Mouse (Mus musculus): ENCODE results near the gene Prdm2. TPM values are rescaled to one million over a fixed set of nuclear protein-coding genes. Genes with fewer than 3 reads are reported as not detected.

Prdm2 gene
- polyA plus RNA-seq (2012) = 6.6 and 8.9 TPM in 2 replicates

DNA sequence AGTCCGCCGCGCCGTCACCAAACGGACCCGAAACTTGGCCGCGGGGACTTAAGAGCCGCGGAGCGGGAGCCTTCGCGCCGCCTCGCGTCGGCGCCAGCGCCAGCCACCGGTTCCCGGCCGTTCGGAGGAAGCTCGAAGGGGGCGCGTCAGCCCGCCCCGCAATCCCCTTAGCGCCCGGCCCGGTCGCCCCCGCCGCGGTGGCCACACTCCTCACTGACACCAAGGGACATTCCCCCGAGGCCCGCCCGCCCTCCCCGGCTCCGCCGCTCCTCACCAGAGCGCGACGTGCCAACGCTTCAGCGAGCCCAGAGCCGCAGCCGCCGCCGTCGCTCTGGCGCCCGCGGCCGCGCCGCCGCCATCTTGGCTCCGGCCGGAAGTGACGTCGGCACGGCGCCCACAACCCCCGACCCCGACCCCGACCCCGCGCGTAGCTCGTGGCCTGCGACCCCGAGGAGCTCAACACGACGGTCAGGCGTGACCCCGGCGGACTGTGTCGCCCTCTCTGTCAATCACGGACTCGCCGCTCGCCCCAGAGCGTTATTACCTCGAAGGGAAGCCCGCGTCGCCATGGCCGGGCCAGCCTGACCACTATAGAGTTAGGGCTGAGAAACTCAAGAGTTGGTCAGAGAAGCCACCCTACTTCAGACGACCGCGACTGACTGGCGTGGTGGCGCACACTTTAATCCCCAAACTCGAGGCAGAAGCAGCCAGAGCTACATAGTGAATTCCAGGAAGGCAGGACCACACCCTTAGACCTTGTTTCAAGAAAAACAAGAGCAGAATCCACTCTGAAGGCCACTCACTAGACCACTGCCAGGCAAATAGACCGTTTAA, at the start of gene Prdm2:
Prdm2 (minus strand) TSS at position 655 of the 834 bp plus-strand sequence.
- no peak for TF ChIP-seq GATA1 (IDR thresholded peaks at IDR 0.05; ENCODE audit: low read length)

DNA sequence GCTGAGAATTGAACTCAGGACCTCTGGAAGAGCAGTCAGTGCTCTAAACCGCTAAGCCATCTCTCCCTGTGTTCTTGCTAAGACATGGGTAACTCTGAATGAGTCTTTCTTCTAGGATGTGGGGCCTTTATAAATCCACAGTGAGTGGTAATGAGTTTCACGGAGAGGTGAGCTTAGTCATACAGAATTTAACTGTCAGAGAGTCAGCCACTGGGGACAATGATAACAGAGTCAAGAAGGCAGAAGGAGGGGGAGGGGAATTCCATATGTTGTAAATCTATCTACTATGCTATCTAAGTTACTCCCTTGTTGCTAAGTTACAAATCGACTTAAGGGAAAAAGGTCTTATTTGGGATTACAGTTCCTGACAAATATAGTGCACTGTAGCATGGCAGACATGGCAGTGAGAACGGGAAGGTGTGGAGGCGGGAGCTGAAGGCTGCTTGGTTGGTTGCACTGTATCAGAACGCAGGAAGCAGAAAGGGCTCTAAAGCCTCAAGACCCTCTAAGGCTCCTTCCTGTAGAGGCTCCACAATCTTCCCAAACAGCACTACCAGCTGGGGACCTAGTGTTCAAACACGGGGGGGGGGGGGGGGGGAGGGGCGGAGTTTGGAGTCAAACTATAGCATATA, 47.0 kb upstream of the Prdm2 start:
- TF ChIP-seq GATA1 (IDR thresholded peaks at IDR 0.05; ENCODE audit: low read length) = no peak

DNA sequence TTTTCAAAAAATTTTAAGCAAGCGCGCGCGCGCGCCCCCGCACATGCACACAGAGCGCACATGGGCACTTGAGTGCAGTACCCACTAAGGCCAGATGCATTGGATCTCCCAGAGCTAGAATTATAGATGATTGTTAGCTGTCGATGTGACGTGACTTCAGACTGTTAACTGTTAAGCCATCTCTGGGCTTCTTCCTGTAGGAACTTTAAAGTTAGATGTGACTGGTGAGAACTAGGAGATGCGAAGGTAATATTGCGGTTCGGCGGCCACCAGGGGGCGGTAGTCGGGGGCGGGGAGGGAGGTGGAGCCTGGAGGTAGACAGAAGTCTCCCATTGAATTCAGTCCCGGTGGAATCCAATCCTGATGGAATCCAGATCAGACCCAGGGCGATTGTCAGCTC, 45.7 kb upstream of the Prdm2 start:
- TF ChIP-seq GATA1 (IDR thresholded peaks at IDR 0.05; ENCODE audit: low read length) = no peak

DNA sequence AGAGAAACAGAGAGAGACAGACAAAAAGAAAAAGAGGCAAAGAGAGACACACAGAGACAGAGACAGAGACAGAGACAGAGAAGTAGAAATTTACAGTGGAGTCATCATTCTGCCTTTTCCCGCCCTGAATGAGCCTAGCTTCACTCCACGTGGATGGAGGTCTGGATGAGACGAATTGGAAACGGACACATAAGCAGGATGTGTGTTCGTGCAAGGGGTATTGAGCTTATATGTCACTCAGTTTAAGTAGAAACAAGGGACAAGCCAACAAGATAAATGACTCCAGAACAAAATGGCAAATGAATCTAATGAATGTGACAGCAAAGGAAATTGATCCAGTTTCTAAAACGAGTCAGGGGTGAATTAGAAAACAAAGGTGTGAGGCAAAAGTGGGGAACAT, 45.2 kb upstream of the Prdm2 start:
- TF ChIP-seq GATA1 (IDR thresholded peaks at IDR 0.05; ENCODE audit: low read length) = no peak

DNA sequence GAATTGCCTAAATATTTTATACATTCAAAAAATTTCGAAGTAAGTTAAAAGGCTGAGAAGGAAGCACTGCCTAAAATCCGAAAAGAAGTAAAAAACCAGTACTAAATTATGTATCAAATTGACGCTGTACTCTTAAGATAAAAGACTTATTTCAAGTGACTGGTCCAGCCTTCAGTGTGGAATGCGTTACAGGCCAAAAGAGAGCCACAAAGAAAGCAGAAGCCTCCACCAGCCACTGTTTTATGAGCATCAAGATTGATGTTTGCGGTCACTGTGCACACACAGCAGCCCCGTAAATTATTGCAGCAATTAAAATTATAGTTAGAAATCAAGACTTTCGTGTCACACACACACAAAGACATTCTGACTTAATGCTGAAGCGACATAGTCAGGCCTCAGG, 42.7 kb upstream of the Prdm2 start:
- no peak for TF ChIP-seq GATA1 (IDR thresholded peaks at IDR 0.05; ENCODE audit: low read length)

DNA sequence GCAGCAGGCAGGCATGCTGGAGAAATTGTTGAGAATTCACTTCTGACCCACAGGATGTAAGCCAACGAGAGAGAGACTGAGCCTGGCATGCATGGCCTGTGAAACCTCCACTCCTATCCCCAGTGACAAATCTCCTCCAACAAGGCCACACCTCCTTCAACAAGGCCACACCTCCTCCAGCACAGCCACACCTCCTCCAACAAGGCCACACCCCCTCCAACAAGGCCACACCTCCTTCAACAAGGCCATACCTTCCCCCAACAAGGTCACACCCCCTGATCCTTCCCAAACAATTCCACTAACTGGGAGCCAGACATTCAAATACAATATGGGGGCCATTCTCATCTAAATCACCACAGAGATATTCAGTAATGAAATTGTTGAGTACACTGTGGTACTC, 40.6 kb upstream of the Prdm2 start:
- no peak for TF ChIP-seq GATA1 (IDR thresholded peaks at IDR 0.05; ENCODE audit: low read length)

DNA sequence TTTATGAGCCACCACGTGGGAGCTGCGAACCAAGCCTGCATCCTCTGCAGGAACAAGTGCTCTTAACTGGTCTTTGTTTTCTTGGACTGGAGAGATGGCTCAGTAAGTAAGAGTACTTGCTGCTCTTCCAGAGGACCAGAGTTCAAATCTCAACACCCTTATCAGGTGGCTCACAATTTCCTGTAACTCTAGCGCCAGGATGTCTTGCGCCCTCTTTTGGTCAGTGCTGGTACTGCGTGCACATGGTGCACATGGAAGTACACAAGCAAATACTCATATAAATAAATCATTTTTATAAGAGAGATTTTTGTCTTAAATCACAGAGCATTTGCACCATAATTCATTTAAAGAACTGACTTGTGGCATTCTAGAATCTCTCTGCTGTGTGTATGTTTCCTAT, 35.3 kb upstream of the Prdm2 start:
- TF ChIP-seq GATA1 (IDR thresholded peaks at IDR 0.05; ENCODE audit: low read length) = no peak

DNA sequence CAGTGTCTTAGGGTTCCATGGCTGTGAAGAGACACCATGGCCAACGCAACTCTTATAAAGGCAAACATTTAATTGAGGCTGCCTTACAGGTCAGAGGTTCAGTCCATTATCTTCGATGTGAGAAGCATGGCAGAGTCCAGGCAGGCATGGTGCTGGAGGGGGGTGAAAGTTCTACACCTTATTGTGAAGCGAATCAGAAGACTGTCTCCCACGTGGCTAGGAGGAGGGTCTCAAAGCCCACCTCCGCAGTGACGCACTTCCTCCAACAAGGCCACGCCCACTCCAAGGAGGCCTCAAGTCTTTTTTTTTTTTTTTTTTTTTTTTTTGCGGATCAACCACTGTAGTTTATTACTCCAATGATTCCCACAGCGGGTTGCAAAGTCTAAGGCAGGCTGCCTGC, 28.5 kb upstream of the Prdm2 start:
- no peak for TF ChIP-seq GATA1 (IDR thresholded peaks at IDR 0.05; ENCODE audit: low read length)

DNA sequence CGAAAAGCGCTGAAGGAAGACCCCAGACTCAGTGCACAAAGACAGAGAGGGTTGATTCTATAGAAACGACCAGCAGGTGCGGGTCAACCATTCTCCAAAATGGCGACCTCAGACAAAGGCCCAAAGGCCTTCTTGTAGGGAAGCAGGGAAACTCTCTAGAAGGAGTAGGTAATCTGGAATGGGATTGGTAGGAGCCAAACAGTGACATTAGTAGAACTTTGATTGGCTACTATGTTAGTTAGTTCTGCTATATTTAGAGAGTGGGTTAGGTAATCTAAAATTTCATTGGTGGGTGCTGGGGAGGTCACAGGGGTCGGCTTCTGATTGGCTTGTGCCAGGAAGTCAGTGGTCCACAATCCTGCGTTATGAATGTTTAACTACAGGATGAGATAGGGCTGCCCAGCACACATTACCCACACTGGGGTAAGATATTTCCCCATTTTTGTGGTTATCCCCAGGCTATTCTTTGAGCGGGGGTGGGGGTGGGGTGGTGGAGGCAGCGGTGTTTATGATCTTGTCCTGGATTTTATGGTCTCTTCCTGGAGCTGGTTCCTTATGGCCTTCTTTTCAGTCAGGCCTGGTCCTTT, 26.9 kb upstream of the Prdm2 start:
- no peak for TF ChIP-seq GATA1 (IDR thresholded peaks at IDR 0.05; ENCODE audit: low read length)

DNA sequence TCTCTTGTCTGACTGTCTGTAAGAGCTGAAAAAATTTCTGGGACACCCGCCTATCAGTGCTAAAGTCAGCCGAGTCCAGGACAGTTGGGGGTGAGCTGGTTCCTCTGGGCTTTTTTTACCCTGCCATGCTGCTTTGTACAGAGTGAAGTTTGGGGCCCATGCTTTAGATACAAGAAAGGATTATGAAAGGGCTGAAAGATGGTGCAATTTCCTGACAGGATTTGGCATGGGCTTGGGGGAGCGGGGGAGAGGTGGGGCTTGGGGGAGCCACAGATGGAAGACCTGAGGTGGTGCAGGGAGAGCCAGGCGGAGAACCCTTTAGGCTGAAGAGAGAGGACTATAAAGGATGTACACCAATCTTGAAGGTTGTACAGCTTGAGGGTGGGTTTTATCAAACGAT, 26.3 kb upstream of the Prdm2 start:
- no peak for TF ChIP-seq GATA1 (IDR thresholded peaks at IDR 0.05; ENCODE audit: low read length)

DNA sequence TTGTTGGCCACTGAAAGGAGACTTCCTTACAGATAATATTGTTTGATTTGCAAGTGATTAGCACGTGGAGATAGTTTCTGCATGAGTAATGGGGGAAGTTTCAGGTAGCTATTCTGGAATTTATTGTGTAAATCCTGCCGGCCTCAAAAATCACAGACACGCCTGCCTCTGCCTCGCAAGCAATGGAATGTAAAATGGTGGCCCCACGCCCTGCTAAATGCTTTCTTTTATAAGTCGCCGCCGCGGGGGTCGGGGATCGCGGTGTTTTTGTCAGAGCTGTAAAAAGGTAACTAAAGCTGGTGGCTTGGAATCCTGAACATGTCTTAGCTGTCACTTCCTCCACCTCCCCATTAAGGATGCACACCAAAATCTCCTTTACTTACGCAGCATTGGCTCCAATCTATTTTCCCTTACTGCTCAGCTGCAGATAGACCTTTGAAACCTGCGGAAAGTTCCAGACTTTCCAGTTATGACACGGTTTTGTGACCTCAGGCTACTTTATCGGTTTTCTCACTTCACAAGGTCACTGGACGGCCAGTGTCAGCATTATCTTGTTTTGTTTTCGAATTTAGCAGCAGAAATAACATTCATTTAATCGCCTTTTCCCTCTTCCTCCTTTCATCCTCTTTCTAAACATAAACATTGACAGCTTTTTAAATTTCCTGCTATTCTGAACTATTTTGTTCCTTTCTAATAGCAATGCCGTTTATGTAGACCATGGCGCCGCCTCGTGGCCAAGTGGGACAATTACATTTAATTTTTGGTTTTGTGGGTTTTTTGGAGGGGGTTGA, 25.6 kb upstream of the Prdm2 start:
- TF ChIP-seq GATA1 (IDR thresholded peaks at IDR 0.05; ENCODE audit: low read length) = no peak

DNA sequence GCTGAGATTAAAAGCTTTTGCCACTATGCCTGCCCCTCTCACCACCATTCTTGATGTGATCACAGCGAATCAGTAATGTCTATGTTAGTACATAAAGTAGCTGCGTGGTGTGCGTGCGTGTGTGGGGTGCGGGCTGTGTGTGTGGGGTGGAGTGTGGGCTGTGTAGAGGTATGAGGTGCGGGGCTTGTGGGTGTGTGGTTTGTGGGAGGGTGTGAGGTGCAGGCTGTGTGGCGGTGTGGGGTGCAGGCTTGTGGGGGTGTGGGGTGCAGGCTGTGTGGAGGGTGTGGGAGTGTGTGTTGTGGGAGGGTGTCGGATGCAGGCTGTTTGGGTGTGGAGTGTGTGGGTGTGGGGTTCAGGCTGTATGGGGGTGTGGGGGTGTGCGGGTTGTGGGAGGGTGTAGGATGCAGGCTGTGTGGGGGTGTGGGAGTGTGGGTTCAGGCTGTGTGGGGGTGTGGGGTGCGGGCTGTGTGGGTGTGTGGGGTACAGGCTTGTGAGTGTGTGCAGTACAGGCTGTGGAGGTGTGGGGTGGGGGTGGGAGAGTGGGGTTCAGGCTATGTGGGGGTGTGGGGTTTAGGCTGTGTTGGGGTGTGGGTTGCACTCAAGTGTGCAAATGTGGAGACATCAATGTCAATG, 19.1 kb upstream of the Prdm2 start:
- no peak for TF ChIP-seq GATA1 (IDR thresholded peaks at IDR 0.05; ENCODE audit: low read length)

DNA sequence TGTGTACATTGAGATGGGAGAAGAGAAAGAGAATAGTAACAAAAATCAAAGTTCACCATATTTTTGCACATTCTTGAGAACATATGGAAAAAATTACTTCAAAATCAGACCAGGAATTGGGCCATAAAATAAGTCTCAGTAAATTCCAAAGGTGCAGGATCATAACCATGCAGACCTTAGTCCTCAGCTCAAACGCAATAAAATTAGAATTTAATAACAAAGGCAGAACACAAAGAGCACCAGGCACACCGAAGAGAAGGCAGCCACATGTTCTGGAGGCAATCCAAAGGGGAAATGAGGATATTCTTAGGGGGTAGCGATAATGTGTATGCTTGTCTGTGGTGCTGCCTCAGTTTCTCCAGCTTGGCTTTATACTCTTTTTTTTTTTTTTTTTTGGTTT, 18.3 kb upstream of the Prdm2 start:
- TF ChIP-seq GATA1 (IDR thresholded peaks at IDR 0.05; ENCODE audit: low read length) = no peak

DNA sequence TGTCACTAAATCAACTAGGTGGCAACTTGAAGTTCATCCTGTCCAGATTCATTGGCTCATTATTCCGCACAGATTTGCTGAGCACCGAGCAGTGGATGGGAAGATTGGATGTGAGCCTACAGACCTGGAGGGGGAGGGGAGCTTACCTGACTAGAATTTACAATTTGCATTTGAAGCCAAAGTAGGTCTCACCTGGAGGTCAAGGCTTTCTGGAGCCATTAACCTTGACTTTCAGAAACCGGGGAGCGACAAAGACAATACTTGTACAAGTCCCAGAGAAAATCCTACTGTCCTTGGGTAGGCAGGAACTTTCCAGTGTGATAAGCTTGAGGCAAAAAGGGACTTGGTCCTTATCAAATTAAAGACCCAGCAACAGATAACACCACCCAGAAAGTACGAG, 15.2 kb upstream of the Prdm2 start:
- TF ChIP-seq GATA1 (IDR thresholded peaks at IDR 0.05; ENCODE audit: low read length) = no peak

DNA sequence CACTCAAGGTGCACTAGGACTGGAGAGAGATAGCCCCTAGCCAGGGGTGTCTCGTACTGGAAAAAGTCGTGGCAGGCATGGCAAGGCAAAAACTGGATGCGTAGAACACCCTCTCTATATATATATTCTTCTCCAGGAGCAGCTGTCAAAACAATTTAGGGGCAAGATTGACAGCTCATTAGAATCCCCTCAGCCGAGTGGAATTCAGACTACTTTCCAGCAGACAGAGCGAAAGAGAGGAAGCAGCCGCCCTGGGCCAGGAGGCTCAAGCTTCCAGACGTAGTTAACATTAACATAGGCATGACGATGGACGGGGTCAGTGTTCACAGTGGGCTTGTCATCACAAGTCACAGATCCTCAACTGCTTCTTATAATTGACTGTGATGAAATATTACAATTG, 13.1 kb upstream of the Prdm2 start:
- TF ChIP-seq GATA1 (IDR thresholded peaks at IDR 0.05; ENCODE audit: low read length) = no peak

Measured in G1E-ER4 (cell line).